Mouse (Mus musculus): ENCODE measurements around the gene Sost.

DNA sequence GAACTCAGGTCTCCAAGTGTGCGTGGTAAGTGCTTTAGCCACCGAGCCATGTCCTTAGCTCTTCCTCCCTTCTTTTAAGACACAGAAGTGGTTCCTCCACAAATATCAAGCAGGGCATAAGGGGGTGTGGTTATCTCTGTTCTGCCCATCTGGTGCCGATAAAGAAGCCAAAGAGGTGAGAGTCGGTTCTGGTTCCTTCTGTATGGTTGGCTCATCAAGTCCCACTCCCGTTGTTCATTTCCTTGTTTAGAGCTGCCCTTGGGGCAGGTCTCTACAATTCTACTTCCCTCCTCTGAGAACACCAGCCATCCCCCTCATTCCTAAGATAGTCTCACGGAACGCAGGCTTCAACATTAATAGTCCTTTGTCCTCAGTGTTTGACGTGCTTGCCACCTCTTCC, 27.3 kb upstream of the Sost start:
- TF ChIP-seq EP300 (optimal IDR thresholded peaks at IDR 0.05) (no peak), CTCF (IDR thresholded peaks at IDR 0.05; ENCODE audit: low read depth) (no peak)

All from stomach, postnatal 0 days (tissue).